Mouse (Mus musculus): Measurements from ENCODE around the gene Tardbp.

The Tardbp gene

GRCm38 (mm10) chr4:148626623-148627185 lies at the start of gene Tardbp:
Gene Tardbp (minus strand): TSS chr4:148627019.
- DNase-seq (ENCODE audit: low spot score), result peak; percentile 95

- no peak for DNase-seq (ENCODE audit: low spot score)
These were observed 49.6 kb upstream of the Tardbp start for GRCm38 (mm10) chr4:148676188-148676960.

GRCm38 (mm10) chr4:148675043-148675442 lies 48.2 kb upstream of the Tardbp start:
- DNase-seq (ENCODE audit: low spot score), result no peak

- DNase-seq (ENCODE audit: low spot score), result no peak
These were observed 44.6 kb upstream of the Tardbp start for GRCm38 (mm10) chr4:148671230-148671947.

- DNase-seq (ENCODE audit: low spot score), result no peak
These were observed 40.4 kb upstream of the Tardbp start for GRCm38 (mm10) chr4:148667006-148667755.

- no peak for DNase-seq (ENCODE audit: low spot score)
These were observed 37.2 kb upstream of the Tardbp start for GRCm38 (mm10) chr4:148664021-148664420.

GRCm38 (mm10) chr4:148663326-148663725 lies 36.5 kb upstream of the Tardbp start:
- DNase-seq (ENCODE audit: low spot score), result no peak

- DNase-seq (ENCODE audit: low spot score), result peak; percentile 71
These were observed 35.5 kb upstream of the Tardbp start for GRCm38 (mm10) chr4:148662168-148662965.

GRCm38 (mm10) chr4:148660174-148660573 lies 33.4 kb upstream of the Tardbp start:
- no peak for DNase-seq (ENCODE audit: low spot score)

- no peak for DNase-seq (ENCODE audit: low spot score)
These were observed 31.0 kb upstream of the Tardbp start for GRCm38 (mm10) chr4:148657776-148658175.

- no peak for DNase-seq (ENCODE audit: low spot score)
These were observed 30.0 kb upstream of the Tardbp start for GRCm38 (mm10) chr4:148656691-148657258.

GRCm38 (mm10) chr4:148654701-148655398 lies 28.0 kb upstream of the Tardbp start:
- DNase-seq (ENCODE audit: low spot score), result peak; percentile 43

- DNase-seq (ENCODE audit: low spot score), result no peak
These were observed 24.2 kb upstream of the Tardbp start for GRCm38 (mm10) chr4:148651045-148651444.

- no peak for DNase-seq (ENCODE audit: low spot score)
These were observed 22.5 kb upstream of the Tardbp start for GRCm38 (mm10) chr4:148649309-148649708.

- no peak for DNase-seq (ENCODE audit: low spot score)
These were observed 19.8 kb upstream of the Tardbp start for GRCm38 (mm10) chr4:148646616-148647015.

- no peak for DNase-seq (ENCODE audit: low spot score)
These were observed 18.1 kb upstream of the Tardbp start for GRCm38 (mm10) chr4:148644926-148645325.

GRCm38 (mm10) chr4:148644157-148644511 lies 17.3 kb upstream of the Tardbp start:
- peak; percentile 59 for DNase-seq (ENCODE audit: low spot score)

- DNase-seq (ENCODE audit: low spot score), result no peak
These were observed 16.7 kb upstream of the Tardbp start, which contains the start of gene Gm572 for GRCm38 (mm10) chr4:148643291-148644156. Gene Gm572 (plus strand): TSS chr4:148643317.

- DNase-seq (ENCODE audit: low spot score), result no peak
These were observed 14.3 kb upstream of the Tardbp start for GRCm38 (mm10) chr4:148641121-148641520.

Data from layer of hippocampus, adult 11-12 months (tissue).